Mouse (Mus musculus) embryonic facial prominence, embryonic 15.5 days (tissue): Measurements from ENCODE around the gene Prkg1. TPM values are rescaled to one million over a fixed set of nuclear protein-coding genes. Genes with fewer than 3 reads are reported as not detected.
A peak's percentile ranks its signal among the peaks of the same experiment; 100 is the strongest.

ENCODE experiments used
- ATAC-seq: fragments of 200-750 bp; cut with Nextera tagmentation; 2 replicates; pipeline ENCODE4 v1.8.0; 2017; ENCODE audit warnings: low read depth, moderate TSS enrichment; ENCODE audit not compliant: insufficient number of reproducible peaks, low FRiP score, low TSS enrichment
- H3K27ac ChIP-seq: fragments of 300-500 bp; sonication (generic); replicated peaks from 2 replicates; pipeline ENCODE4 v1.5.1; 2015; ENCODE audit warnings: mild to moderate bottlenecking, inconsistent platforms
- H3K27me3 ChIP-seq: fragments of 300-500 bp; sonication (generic); 2 replicates; pipeline ENCODE4 v1.6.1; 2015; ENCODE audit warnings: inconsistent platforms
- H3K36me3 ChIP-seq: fragments of 300-500 bp; sonication (generic); 2 replicates; pipeline ENCODE4 v1.6.1; 2015; ENCODE audit warnings: mild to moderate bottlenecking, inconsistent platforms
- H3K4me1 ChIP-seq: fragments of 300-500 bp; sonication (generic); 2 replicates; pipeline ENCODE4 v1.6.1; 2015; ENCODE audit warnings: inconsistent platforms
- H3K4me2 ChIP-seq: fragments of 300-500 bp; sonication (generic); replicated peaks from 2 replicates; pipeline ENCODE4 v1.6.1; 2015; ENCODE audit warnings: mild to moderate bottlenecking, inconsistent platforms
- H3K4me3 ChIP-seq: fragments of 300-500 bp; sonication (generic); replicated peaks from 2 replicates; pipeline ENCODE4 v1.5.1; 2015; ENCODE audit warnings: mild to moderate bottlenecking, inconsistent platforms
- H3K9ac ChIP-seq: fragments of 300-500 bp; sonication (generic); 2 replicates; pipeline ENCODE4 v1.6.1; 2015; ENCODE audit warnings: inconsistent platforms
- H3K9me3 ChIP-seq: fragments of 300-500 bp; sonication (generic); replicated peaks from 2 replicates; pipeline ENCODE4 v1.6.1; 2016; ENCODE audit warnings: inconsistent platforms
- WGBS: fragments of 180-500 bp; shearing (Covaris S2); methylation state at CpG from one replicate; pipeline ENCODE4 v1.1.7; 2015; 5-methylcytosine and 5-hydroxymethylcytosine counted together
- polyA plus RNA-seq: library from polyadenylated mRNA; unstranded; fragments of >200 nt; fragmentation: Nextera tagmentation; extraction: Ambion mirVana; gene quantifications from 2 replicates; pipeline ENCODE4 v1.2.1, GENCODE M21; 2015

Prkg1 gene
- polyA plus RNA-seq, 1 experiment from 2014 or later: 11.4 TPM

DNA sequence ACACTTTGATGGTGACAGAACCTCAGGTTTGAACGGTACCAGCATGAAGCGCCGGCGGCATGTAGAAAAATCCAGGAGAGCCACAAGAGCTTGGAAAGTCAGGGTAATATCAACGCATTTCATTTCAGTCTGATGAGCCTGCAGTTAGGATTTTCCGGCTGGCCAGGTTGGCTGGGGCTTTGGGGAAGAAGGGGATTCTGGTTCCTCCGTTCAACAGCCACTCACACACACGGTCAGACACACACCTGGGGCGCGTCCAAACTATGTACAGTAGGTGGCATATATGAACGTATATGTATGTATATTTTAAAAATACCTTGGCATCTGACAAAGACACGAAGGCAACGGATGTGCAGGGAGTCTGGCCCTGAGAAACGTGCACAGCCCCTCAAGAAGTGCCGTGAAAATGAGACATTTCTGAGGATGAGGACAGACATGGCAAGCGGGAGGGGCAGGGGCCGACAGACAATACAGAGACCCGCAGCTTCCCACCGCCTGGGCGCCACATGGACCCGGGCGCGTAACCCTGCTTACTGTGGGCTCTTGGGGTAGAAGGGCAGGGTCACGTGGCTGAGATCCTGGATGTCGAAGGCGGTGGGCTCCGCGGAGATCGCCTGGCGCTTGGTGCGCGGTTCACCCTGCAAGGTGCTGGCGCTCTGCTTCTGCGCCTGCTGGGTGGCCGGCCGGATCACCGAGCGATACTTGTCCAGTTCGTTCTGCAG is 101.2 kb downstream of the Prkg1 start:
- 4% methylated on average over 39 of the region's 39 CpGs for WGBS

DNA sequence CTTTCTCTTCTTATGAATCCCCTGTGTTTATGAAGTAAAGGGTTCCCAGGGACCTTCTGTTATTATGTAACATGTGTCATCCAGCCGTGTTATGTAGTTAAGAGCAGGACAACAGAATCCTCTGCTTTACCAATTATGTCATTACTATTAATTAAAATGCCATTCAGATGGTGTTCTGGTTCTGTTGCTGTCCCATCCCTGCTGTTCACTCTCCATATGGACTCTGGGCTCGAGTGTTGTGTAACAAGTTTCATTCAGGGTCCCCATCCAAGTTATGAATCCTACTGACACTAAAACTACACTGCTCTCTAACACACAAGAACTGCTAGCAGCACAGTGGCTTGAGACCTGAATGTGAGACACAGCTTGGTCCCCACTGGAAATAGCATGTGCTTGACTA is 102.0 kb downstream of the Prkg1 start:
- ATAC-seq: no peak
- no peaks in the 10 kb centered on the region for H3K27me3 ChIP-seq
- no peak overlapping the region for H3K27ac ChIP-seq
- H3K4me2 ChIP-seq: peak overlapping the region; percentile 84
- no peaks in the 10 kb centered on the region for H3K9me3 ChIP-seq
- no peaks in the 10 kb centered on the region for H3K36me3 ChIP-seq
- H3K4me1 ChIP-seq: peaks cover 6% of the 10 kb centered on the region
- H3K9ac ChIP-seq: no peak overlapping the region
- 47% methylated on average over 2 of the region's 2 CpGs for WGBS
- H3K4me3 ChIP-seq: peak overlapping the region; percentile 18

More for the DNA sequence above, 101.2 kb downstream of the Prkg1 start:
- H3K4me3 ChIP-seq: peak overlapping the region; percentile 56
- H3K36me3 ChIP-seq: no peaks in the 10 kb centered on the region
- peak overlapping the region; percentile 84 for H3K4me2 ChIP-seq
- peak overlapping the region; percentile 71 for H3K27ac ChIP-seq
- H3K4me1 ChIP-seq: peaks cover 6% of the 10 kb centered on the region
- H3K9me3 ChIP-seq: no peaks in the 10 kb centered on the region
- H3K9ac ChIP-seq: peak overlapping the region; percentile 35
- no peaks in the 10 kb centered on the region for H3K27me3 ChIP-seq
- peak; percentile 68; the same call in 1 of the 2 replicates for ATAC-seq

DNA sequence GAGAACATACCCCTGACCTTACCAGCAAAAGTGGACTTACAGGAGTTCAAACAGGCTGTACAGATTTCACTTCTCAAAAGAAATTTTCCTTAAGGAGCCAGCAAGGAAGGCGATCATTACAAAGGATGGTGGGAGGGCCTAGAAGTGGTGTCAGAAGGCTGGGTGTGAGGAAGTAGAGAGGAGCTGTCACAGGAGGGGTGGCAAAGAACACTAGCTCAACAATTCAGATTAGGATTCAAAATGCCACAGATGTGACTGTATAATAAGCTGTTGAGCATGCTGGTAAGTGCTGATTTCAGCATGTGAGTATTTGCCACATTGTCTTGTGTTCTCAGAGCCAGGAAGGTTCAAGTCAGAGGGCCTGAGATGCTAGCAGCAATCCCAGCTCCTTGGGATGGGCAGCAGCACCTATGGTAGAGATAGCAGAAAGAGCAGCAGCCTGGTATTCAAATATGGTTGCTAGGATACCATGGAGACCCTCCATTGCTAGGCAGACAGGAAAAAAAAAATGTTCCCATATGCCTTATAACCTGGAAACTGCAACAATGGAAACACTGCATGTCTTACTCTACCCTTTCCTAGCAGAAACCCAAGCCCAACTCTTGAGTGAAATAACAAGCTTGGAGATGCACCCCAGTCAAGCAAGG is 106.0 kb downstream of the Prkg1 start:
- no peak overlapping the region for H3K9ac ChIP-seq
- H3K27me3 ChIP-seq: no peaks in the 10 kb centered on the region
- 83% methylated on average over 1 of the region's 1 CpGs for WGBS
- ATAC-seq: no peak
- peaks cover 11% of the 10 kb centered on the region for H3K4me1 ChIP-seq
- H3K4me2 ChIP-seq: no peak overlapping the region
- H3K27ac ChIP-seq: no peak overlapping the region
- no peaks in the 10 kb centered on the region for H3K9me3 ChIP-seq
- H3K4me3 ChIP-seq: no peak overlapping the region
- no peaks in the 10 kb centered on the region for H3K36me3 ChIP-seq

DNA sequence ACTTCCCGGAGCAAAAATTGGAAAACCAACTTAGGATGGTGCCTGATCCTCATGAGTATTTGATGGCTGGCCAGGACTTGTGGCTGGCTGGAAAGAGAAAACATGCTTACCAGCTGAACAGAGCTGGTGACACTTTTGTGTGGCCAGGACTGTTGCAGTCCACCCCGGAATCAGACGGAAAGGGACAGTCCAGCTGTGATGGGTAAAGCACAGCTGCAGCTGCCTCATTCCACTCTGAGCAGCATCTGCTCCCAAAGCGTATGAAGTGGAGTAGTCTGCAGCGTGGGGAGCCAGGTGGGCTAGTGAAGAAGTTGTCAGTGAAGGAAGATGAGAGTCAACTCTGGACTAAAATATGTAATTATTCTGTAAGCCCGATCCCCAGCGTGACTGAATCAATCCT is 108.6 kb downstream of the Prkg1 start:
- Histone ChIP-seq H3K4me2 (peak overlapping the region; percentile 15; the same call in 1 of the 2 replicates), H3K36me3 (no peaks in the 10 kb centered on the region)

DNA sequence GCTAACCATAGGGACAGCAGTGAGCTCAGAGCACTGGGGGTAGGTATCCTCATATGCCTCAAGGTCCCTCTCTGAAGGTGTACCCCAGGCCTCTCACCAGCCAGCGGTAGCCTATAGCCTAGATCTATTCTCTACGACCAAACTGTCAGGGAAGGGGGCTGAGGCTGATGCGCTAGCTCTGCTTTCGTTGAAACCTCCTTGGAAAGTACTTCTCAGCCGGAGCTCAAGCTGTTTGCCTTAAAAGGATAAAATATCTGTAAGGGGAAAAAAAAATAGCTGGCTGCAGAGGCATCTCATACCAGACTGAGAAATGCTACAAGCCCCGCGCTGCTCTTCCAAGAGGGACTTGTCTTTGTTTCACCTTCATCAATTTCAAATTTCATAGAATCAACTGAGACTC is 109.0 kb downstream of the Prkg1 start:
- Histone ChIP-seq H3K27me3 (no peaks in the 10 kb centered on the region), H3K4me2 (peak overlapping the region; percentile 15; the same call in 1 of the 2 replicates), H3K4me3 (no peak overlapping the region), H3K9me3 (no peaks in the 10 kb centered on the region), H3K9ac (no peak overlapping the region), H3K4me1 (peaks cover 11% of the 10 kb centered on the region), H3K36me3 (no peaks in the 10 kb centered on the region), H3K27ac (peak overlapping the region; percentile 71)
- ATAC-seq: no peak
- WGBS: 59% methylated on average over 7 of the region's 7 CpGs

More for the DNA sequence above, 108.6 kb downstream of the Prkg1 start:
- Histone ChIP-seq H3K9me3 (no peaks in the 10 kb centered on the region), H3K27ac (peak overlapping the region; percentile 71), H3K27me3 (no peaks in the 10 kb centered on the region), H3K4me1 (peaks cover 11% of the 10 kb centered on the region), H3K9ac (no peak overlapping the region), H3K4me3 (no peak overlapping the region)
- WGBS: 46% methylated on average over 7 of the region's 7 CpGs
- no peak; the same call in 1 of the 2 replicates for ATAC-seq

DNA sequence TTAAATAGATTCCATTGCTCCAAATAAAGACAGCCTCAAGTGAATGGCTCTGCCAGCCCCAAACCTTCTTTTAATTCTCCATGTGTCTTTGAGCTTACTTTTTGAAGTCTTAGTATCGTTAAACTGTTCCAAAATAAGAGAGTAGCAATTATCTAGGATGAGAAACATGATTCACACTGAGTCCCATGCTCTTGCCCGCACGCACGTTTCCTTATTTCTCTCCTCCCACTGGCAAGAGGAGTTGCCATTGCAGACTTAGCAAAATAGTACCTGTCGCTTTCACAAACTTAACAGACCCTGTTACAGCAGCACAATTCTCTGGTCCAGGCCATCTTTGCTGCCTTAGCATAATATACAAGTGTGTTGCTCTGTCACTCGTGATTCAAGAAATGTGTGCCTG is 110.8 kb downstream of the Prkg1 start:
- H3K4me1 ChIP-seq: peaks cover 11% of the 10 kb centered on the region
- no peaks in the 10 kb centered on the region for H3K36me3 ChIP-seq
- H3K4me2 ChIP-seq: no peak overlapping the region
- no peak overlapping the region for H3K9ac ChIP-seq
- H3K4me3 ChIP-seq: no peak overlapping the region
- no peaks in the 10 kb centered on the region for H3K9me3 ChIP-seq
- WGBS: 76% methylated on average over 6 of the region's 6 CpGs
- no peak overlapping the region for H3K27ac ChIP-seq
- no peak for ATAC-seq
- H3K27me3 ChIP-seq: no peaks in the 10 kb centered on the region

DNA sequence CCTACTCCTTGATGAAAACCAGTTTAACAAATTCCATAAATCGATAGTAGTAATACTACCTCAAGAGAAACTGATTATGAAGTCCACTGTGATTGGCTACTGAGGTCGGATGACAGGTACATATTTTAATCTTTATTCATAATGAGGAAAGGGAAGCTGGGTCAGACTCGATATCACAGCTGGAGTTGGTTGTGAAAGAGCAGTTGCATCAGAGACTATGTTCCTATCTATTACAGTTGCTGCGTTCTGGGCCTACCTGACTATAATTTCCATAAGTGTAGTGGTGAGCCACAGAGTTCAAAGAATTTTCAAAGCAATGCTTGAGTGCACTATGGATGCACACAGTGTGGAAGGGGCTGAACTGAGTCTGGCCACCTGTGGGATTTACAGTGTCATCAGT is 114.4 kb downstream of the Prkg1 start:
- no peaks in the 10 kb centered on the region for H3K27me3 ChIP-seq
- no peak for ATAC-seq
- H3K4me3 ChIP-seq: no peak overlapping the region
- no peak overlapping the region for H3K4me2 ChIP-seq
- no peaks in the 10 kb centered on the region for H3K36me3 ChIP-seq
- no peak overlapping the region for H3K9ac ChIP-seq
- 86% methylated on average over 4 of the region's 4 CpGs for WGBS
- no peak overlapping the region for H3K27ac ChIP-seq
- H3K4me1 ChIP-seq: no peaks in the 10 kb centered on the region
- H3K9me3 ChIP-seq: no peaks in the 10 kb centered on the region

DNA sequence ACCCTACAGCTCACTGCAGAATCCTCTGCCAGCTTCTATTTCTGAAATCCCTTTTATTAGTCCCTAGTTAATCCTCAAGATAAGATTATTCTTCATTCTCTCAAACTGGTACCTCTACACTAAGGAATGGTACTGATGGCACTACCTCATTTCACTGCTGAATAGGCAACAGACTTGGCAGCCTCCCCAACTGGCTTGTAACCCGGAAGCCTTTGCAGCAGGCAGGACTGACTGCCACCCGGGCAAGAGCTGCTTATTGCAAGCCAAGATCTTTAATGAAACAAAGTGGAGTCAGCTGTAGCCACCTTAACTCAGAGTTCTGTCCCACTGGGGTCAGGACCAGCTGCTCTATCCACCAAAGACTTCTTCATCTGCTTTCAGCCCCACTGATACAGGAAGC is 117.3 kb downstream of the Prkg1 start:
- WGBS: 50% methylated on average over 2 of the region's 2 CpGs
- H3K9ac ChIP-seq: no peak overlapping the region
- no peak overlapping the region for H3K4me2 ChIP-seq
- no peak for ATAC-seq
- H3K4me1 ChIP-seq: no peaks in the 10 kb centered on the region
- H3K27ac ChIP-seq: no peak overlapping the region
- H3K27me3 ChIP-seq: no peaks in the 10 kb centered on the region
- no peaks in the 10 kb centered on the region for H3K36me3 ChIP-seq
- H3K9me3 ChIP-seq: no peaks in the 10 kb centered on the region
- no peak overlapping the region for H3K4me3 ChIP-seq

DNA sequence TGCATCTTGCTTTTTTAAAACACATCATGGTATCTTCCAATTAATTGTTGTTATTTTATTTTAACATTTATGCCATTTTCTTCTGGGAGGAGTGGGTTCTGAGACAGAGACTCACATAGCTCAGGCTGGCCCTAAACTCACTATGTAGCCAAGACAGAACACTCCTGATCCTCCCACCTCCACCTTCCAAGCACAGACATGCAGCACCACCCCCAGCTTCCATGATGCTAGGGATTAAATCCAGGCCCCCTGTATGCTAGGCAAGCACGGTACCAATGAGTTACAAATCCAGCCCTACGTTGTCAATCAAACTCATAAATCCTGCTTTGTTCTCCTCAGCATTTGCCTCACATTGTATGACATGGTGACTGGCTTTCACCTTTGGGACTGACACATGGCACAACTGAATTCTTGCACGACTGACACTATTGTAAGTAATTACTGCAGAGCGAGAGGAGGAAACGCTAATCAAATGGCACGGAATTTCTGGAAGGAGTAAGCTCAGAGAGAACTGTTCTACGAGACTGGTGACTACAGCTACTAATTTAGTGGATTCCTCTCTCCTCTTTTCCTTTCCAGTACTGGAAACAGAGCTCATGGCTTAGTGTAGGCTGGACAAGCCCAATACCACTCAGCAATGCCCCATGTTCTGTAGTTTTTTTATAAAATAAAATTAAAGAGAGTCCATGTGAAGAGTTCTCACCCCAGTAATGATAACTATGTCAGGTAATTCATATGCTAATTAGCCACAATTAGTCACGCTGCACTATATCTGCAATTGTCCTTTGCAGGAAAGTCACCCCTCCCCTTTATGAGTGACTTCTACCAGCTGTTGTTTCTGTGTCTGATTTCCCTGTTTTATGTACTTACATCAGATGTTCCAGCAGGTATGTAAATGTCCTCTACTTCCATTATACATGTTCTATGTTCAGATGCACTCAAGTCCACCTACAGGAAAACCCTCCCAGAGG is 133.6 kb downstream of the Prkg1 start:
- no peak overlapping the region for H3K27ac ChIP-seq
- no peaks in the 10 kb centered on the region for H3K9me3 ChIP-seq
- no peak for ATAC-seq
- 55% methylated on average over 8 of the region's 8 CpGs for WGBS
- no peaks in the 10 kb centered on the region for H3K27me3 ChIP-seq
- no peaks in the 10 kb centered on the region for H3K36me3 ChIP-seq
- no peak overlapping the region for H3K4me2 ChIP-seq
- H3K4me3 ChIP-seq: no peak overlapping the region
- H3K9ac ChIP-seq: no peak overlapping the region
- no peaks in the 10 kb centered on the region for H3K4me1 ChIP-seq

DNA sequence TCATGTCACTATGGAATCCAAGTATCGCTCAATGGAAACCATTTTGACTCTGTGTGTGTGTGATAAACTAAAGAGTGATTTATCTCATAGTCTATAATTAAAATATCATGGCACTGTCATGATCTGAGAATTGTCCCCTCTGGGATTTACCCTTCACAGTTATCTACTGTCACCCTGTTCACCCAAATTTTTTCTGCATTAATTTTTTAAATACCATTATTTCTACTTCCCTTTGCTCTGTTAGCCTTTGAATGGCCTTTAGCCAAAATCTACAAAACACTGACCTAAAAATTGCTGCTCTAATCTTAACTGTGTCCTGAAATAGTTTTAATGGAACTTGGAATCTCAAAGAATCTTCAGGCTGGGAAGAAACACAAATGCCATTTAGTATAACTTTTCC is 143.1 kb downstream of the Prkg1 start:
- 88% methylated on average over 1 of the region's 1 CpGs for WGBS
- H3K9me3 ChIP-seq: no peaks in the 10 kb centered on the region
- no peak overlapping the region for H3K27ac ChIP-seq
- H3K9ac ChIP-seq: no peak overlapping the region
- no peaks in the 10 kb centered on the region for H3K4me1 ChIP-seq
- H3K27me3 ChIP-seq: no peaks in the 10 kb centered on the region
- H3K4me3 ChIP-seq: no peak overlapping the region
- H3K4me2 ChIP-seq: no peak overlapping the region
- no peaks in the 10 kb centered on the region for H3K36me3 ChIP-seq
- no peak for ATAC-seq

DNA sequence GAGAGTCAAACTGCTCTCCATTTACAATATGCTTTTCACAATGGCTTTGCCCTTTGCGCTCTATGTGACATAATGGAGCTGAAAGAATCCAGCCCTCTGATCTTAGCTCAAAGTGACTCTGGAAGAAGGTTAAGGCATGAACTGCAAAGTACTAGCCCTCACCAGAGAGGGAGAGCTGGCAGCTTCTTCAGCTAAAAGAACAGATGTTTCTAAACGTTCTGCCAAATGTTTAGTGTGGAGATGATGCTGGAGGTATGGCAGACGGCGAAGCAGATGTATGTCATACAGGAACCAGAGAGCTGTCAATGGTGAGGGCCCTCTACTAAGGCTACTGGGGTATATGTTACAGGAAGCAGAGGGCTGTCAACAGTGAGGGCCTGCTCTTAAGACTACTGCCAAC is 148.0 kb downstream of the Prkg1 start:
- Histone ChIP-seq H3K27ac (no peak overlapping the region), H3K9ac (no peak overlapping the region), H3K4me1 (no peaks in the 10 kb centered on the region), H3K9me3 (no peaks in the 10 kb centered on the region), H3K27me3 (no peaks in the 10 kb centered on the region), H3K4me3 (no peak overlapping the region), H3K36me3 (no peaks in the 10 kb centered on the region), H3K4me2 (no peak overlapping the region)
- no peak for ATAC-seq
- WGBS: 51% methylated on average over 4 of the region's 4 CpGs
